Mouse (Mus musculus): ENCODE measurements around the gene Dnmt3a.

GRCm38 (mm10) chr12:3843918-3844317 lies 38.1 kb downstream of the Dnmt3a start:
- TF ChIP-seq EP300 (IDR thresholded peaks at IDR 0.05; ENCODE audit: low read length): no peak
- TF ChIP-seq CTCF (conservative IDR thresholded peaks at IDR 0.05 in 1 of 2, IDR thresholded peaks at IDR 0.05 in 1 of 2; ENCODE audit: low read depth in 2 of 2, low read length in 2 of 2): no peak
- no peak for TF ChIP-seq POLR2A (IDR thresholded peaks at IDR 0.05; ENCODE audit: low read depth, low read length)
- no peak for TF ChIP-seq CHD1 (IDR thresholded peaks at IDR 0.05; ENCODE audit: low read depth, low read length)
- TF ChIP-seq CHD2 (IDR thresholded peaks at IDR 0.05; ENCODE audit: low read length): no peak
- TF ChIP-seq TCF12 (IDR thresholded peaks at IDR 0.05; ENCODE audit: low read depth, low read length): no peak
- TF ChIP-seq MAZ (IDR thresholded peaks at IDR 0.05; ENCODE audit: low read depth, low read length): no peak
- no peak for TF ChIP-seq TBP (conservative IDR thresholded peaks at IDR 0.05; ENCODE audit: low read depth, low read length)
- TF ChIP-seq MAFK (IDR thresholded peaks at IDR 0.05; ENCODE audit: insufficient replicate concordance, low read length): no peak
- no peak for TF ChIP-seq MYC (IDR thresholded peaks at IDR 0.05; ENCODE audit: low read depth, low read length)
- no peak for TF ChIP-seq USF2 (conservative IDR thresholded peaks at IDR 0.05; ENCODE audit: low read depth, low read length)
- TF ChIP-seq UBTF (IDR thresholded peaks at IDR 0.05; ENCODE audit: low read depth, low read length): no peak

All from CH12.LX (cell line).